Mouse (Mus musculus): ENCODE results near the gene Ubr7. TPM values are rescaled to one million over a fixed set of nuclear protein-coding genes. Genes with fewer than 3 reads are reported as not detected.

Ubr7 gene
- polyA plus RNA-seq, 1 experiment from 2014 or later: 39.0 TPM

DNA sequence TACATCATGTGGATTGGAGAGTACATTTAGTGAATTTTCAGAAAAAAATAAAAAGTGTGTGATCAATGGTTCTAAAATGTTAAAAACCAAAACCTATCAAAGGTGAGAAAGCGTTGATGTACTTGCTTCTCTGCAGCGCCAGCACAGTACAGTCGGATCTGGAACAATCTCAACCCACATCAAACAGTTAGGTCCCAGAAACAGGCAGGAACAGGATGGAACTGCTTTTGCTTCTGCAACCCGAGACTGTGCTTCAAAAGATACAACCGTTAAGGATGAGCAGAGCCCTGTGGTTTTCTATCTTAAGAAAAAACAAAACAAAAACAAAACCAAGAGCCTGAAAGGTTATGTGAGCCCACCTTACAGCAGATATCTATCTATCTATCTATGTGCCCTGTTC is 25.1 kb downstream of the Ubr7 start:
- H3K9me3 ChIP-seq: no peaks in the 10 kb centered on the region
- H3K4me3 ChIP-seq (replicated peaks): no peak overlapping the region
- ATAC-seq: no peak
- no peaks in the 10 kb centered on the region for H3K27me3 ChIP-seq
- H3K27ac ChIP-seq: no peak overlapping the region
- H3K4me2 ChIP-seq (replicated peaks): no peak overlapping the region
- 94% methylated on average over 5 of the region's 5 CpGs for WGBS
- H3K4me1 ChIP-seq (replicated peaks): no peaks in the 10 kb centered on the region
- H3K9ac ChIP-seq (replicated peaks): no peak overlapping the region
- H3K36me3 ChIP-seq: peaks cover 46% of the 10 kb centered on the region

DNA sequence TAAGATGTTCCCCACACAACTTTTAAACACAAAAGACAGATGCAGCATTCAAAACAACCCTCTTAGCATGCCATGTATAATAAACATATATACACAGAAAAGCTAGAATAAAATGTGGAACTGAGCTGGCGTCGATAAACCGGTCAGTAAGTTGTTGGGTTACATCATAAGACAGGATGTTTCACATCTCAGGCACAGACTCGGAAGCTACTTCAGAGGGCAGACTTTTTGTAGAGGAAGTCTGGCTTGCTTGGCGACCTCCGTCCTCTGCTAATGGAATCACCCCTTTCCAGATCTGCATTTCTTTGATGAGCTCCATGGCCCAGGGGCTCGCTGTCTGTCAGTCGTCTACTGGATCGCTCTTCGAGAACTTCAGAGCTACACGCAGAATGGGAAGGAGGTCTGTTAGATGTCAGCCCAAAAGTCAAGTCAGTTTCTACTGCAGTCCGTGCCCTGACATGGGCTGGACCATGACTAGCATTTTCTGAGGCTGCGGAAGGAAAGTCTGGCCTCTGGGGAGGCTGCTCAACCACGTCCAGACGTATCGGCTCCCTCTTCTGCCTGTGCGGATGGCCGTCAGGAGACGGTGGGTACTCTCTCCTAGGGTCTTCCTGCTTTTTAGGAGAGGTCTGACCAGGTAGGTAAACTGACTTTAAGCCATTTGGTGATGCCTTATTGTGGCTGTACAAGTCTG is 27.3 kb downstream of the Ubr7 start:
- no peaks in the 10 kb centered on the region for H3K9me3 ChIP-seq
- H3K36me3 ChIP-seq: peaks cover 58% of the 10 kb centered on the region
- 94% methylated on average over 19 of the region's 19 CpGs for WGBS
- H3K4me2 ChIP-seq (replicated peaks): no peak overlapping the region
- no peak overlapping the region for H3K4me3 ChIP-seq (replicated peaks)
- no peak overlapping the region for H3K27ac ChIP-seq
- no peak for ATAC-seq
- H3K9ac ChIP-seq (replicated peaks): no peak overlapping the region
- no peaks in the 10 kb centered on the region for H3K27me3 ChIP-seq
- H3K4me1 ChIP-seq (replicated peaks): no peaks in the 10 kb centered on the region

DNA sequence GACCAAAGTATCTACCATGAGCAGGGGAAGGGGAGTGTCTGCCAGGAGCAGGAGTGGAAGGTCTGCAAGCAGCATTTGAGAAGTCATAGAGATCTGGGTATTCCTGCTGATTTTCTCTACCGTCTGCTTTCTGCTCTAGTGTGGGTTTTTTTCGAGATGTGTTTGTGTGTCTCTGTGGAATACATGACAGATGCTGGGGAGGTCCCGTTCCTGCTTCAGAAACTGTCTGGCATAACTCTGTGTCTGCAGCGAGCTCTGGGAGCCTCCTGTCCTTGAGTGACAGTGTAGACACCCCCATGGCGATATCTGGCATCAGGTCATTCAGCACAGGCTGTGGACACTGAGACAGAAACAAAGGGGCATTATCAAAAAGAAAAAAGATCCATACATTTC is 27.8 kb downstream of the Ubr7 start:
- Histone ChIP-seq H3K9ac (replicated peaks) (no peak overlapping the region), H3K27ac (no peak overlapping the region), H3K4me2 (replicated peaks) (no peak overlapping the region), H3K4me3 (replicated peaks) (no peak overlapping the region), H3K27me3 (no peaks in the 10 kb centered on the region), H3K36me3 (peaks cover 63% of the 10 kb centered on the region), H3K9me3 (no peaks in the 10 kb centered on the region), H3K4me1 (replicated peaks) (no peaks in the 10 kb centered on the region)
- no peak for ATAC-seq
- WGBS: 85% methylated on average over 5 of the region's 5 CpGs

DNA sequence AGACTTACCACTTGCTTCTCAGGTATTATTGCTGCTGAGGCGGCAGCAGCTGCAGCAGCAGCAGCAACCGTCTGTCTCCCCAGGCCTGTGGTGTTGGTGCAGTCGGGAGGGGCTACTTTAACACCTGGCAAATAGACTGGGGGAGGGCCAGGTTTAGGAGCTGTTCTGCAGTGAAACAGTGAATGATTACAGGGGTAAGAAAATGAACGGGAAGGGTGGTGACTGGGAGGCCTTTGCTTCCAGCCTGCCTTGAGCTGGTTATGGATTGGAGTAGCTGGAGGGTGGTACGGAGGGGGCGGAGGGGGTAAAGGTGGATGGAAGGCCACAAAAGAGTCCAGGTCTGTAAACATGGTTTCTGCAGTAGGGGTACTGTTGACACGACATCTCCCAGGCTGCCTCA is 30.2 kb downstream of the Ubr7 start:
- Histone ChIP-seq H3K4me2 (replicated peaks) (no peak overlapping the region), H3K36me3 (peaks cover 75% of the 10 kb centered on the region), H3K4me3 (replicated peaks) (no peak overlapping the region), H3K27ac (no peak overlapping the region), H3K4me1 (replicated peaks) (no peaks in the 10 kb centered on the region), H3K9me3 (no peaks in the 10 kb centered on the region), H3K27me3 (no peaks in the 10 kb centered on the region), H3K9ac (replicated peaks) (no peak overlapping the region)
- ATAC-seq: no peak
- WGBS: 92% methylated on average over 7 of the region's 7 CpGs

DNA sequence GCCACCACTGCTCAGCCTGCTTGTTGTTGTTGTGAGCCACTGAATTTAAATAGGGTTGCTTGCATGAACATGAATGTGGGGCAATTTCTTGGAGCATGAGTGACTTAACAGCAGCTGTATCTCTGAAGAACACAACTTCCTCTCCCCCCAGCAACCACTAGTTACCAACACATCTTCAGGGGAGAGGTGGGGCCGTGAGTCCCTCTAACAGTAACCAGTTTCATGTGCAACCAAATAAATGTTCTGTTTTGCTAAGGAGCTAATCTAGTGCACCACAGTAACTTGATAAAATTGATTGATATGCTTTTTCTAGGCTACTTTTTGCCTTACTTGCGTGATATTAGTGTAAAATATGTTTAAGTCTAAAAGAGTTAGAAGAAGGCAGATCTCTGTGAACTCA is 41.8 kb downstream of the Ubr7 start:
- 97% methylated on average over 2 of the region's 2 CpGs for WGBS
- H3K4me3 ChIP-seq (replicated peaks): no peak overlapping the region
- no peak for ATAC-seq
- peaks cover 23% of the 10 kb centered on the region for H3K36me3 ChIP-seq
- no peaks in the 10 kb centered on the region for H3K4me1 ChIP-seq (replicated peaks)
- no peaks in the 10 kb centered on the region for H3K27me3 ChIP-seq
- no peak overlapping the region for H3K9ac ChIP-seq (replicated peaks)
- no peaks in the 10 kb centered on the region for H3K9me3 ChIP-seq
- H3K4me2 ChIP-seq (replicated peaks): no peak overlapping the region
- H3K27ac ChIP-seq: no peak overlapping the region

DNA sequence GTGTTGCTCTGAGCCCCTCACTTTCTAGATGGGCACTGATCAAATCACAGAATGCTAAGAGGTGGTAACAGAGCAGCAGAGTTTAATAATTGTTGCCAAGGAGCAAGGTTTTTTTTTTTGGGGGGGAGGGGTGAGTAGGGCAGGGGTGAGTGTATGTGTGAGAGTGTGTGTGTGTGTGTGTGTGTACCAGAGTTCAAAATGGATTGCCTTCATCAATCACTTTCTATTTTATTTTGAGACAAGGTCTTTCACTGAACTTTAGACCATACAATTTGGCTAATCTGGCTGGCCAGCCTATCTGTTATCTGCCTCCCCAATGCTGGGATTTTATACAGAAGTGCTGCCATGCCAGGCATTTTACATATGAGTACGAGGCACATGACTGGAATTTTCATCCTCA is 57.1 kb downstream of the Ubr7 start:
- H3K4me1 ChIP-seq (replicated peaks): no peaks in the 10 kb centered on the region
- no peak overlapping the region for H3K27ac ChIP-seq
- H3K36me3 ChIP-seq: peaks cover 25% of the 10 kb centered on the region
- H3K9ac ChIP-seq (replicated peaks): no peak overlapping the region
- no peak overlapping the region for H3K4me2 ChIP-seq (replicated peaks)
- no peaks in the 10 kb centered on the region for H3K9me3 ChIP-seq
- 81% methylated on average over 1 of the region's 1 CpGs for WGBS
- H3K27me3 ChIP-seq: no peaks in the 10 kb centered on the region
- no peak for ATAC-seq
- H3K4me3 ChIP-seq (replicated peaks): no peak overlapping the region

DNA sequence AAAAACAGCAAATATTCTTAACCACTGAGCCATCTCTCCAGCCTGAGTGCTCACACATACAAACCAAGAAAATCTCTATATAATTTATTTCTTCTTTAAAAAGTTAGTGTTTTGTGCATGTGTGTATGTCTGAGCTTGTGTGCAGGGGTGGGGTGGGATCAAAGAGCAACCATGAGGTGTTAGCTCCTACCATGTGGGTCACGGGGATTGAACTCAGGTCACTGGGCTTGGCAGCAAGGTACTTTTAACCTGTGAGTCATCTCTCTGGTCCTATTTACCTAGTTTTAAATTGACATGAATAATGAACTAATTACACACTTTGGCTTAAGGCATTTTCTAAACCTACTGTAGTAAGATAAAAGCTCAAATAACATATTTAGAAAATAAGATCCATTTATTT is 68.6 kb downstream of the Ubr7 start:
- no peaks in the 10 kb centered on the region for H3K4me1 ChIP-seq (replicated peaks)
- H3K9ac ChIP-seq (replicated peaks): no peak overlapping the region
- no peak overlapping the region for H3K4me2 ChIP-seq (replicated peaks)
- H3K9me3 ChIP-seq: no peaks in the 10 kb centered on the region
- H3K4me3 ChIP-seq (replicated peaks): no peak overlapping the region
- no peaks in the 10 kb centered on the region for H3K27me3 ChIP-seq
- ATAC-seq: no peak
- 100% methylated on average over 1 of the region's 1 CpGs for WGBS
- H3K27ac ChIP-seq: no peak overlapping the region
- peaks cover 4% of the 10 kb centered on the region; the same call in 1 of the 2 replicates for H3K36me3 ChIP-seq

DNA sequence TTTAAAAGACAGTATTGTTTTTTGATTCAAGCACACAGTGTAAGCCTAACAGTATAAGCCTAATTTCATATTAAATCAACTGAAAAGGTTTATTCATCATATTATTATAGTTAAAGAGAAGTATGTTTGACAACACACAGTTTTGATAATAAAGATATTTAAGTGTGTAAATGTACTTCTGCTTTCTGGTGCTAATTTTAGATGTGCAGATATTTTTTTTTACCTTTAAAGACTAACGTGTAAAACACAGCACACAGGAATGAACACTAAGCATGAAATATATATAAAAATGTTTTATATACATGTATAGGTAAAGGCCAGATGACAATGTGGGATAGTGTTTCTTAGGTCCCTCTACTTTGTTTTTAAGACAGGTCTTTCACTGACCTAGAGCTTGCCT is 69.4 kb downstream of the Ubr7 start:
- no peaks in the 10 kb centered on the region for H3K9me3 ChIP-seq
- H3K4me3 ChIP-seq (replicated peaks): no peak overlapping the region
- H3K4me2 ChIP-seq (replicated peaks): no peak overlapping the region
- H3K4me1 ChIP-seq (replicated peaks): no peaks in the 10 kb centered on the region
- H3K36me3 ChIP-seq: peaks cover 4% of the 10 kb centered on the region; the same call in 1 of the 2 replicates
- no peak overlapping the region for H3K27ac ChIP-seq
- 93% methylated on average over 1 of the region's 1 CpGs for WGBS
- ATAC-seq: no peak
- H3K9ac ChIP-seq (replicated peaks): no peak overlapping the region
- no peaks in the 10 kb centered on the region for H3K27me3 ChIP-seq

Other genes with a start within 250 kb of the Ubr7 start
- 88.9 and 90.0 TPM in 2 replicates for gene Chga, start 203.0 kb upstream of the Ubr7 start, polyA plus RNA-seq (2015; fragmentation: Nextera tagmentation; extraction: Ambion mirVana)
- gene Itpk1, start 53.0 kb upstream of the Ubr7 start, polyA plus RNA-seq (2015; fragmentation: Nextera tagmentation; extraction: Ambion mirVana): 19.7 and 20.7 TPM in 2 replicates
- 52.3 and 54.8 TPM in 2 replicates for gene Moap1, start 14.3 kb upstream of the Ubr7 start, polyA plus RNA-seq (2015; fragmentation: Nextera tagmentation; extraction: Ambion mirVana)
- gene Tmem251, start 14.2 kb upstream of the Ubr7 start, polyA plus RNA-seq (2015; fragmentation: Nextera tagmentation; extraction: Ambion mirVana): 12.4 and 13.3 TPM in 2 replicates
- gene Gm28051, start 202 bp upstream of the Ubr7 start, polyA plus RNA-seq (2015; fragmentation: Nextera tagmentation; extraction: Ambion mirVana): not detected in 2 replicates
- gene Gon7, start 164 bp upstream of the Ubr7 start, polyA plus RNA-seq (2015; fragmentation: Nextera tagmentation; extraction: Ambion mirVana): 55.0 and 57.9 TPM in 2 replicates
- gene Gm20604, start 705 bp downstream of the Ubr7 start, polyA plus RNA-seq (2015; fragmentation: Nextera tagmentation; extraction: Ambion mirVana): 41.1 and 42.4 TPM in 2 replicates
- gene Btbd7, start 120.5 kb downstream of the Ubr7 start, polyA plus RNA-seq (2015; fragmentation: Nextera tagmentation; extraction: Ambion mirVana): 19.2 and 20.3 TPM in 2 replicates
- not detected in 2 replicates for gene Cox8c, start 141.3 kb downstream of the Ubr7 start, polyA plus RNA-seq (2015; fragmentation: Nextera tagmentation; extraction: Ambion mirVana)
- 7.9 and 8.3 TPM in 2 replicates for gene Unc79, start 190.9 kb downstream of the Ubr7 start, polyA plus RNA-seq (2015; fragmentation: Nextera tagmentation; extraction: Ambion mirVana)

Measured in midbrain, embryonic 13.5 days (tissue).